Mouse (Mus musculus) hindbrain, embryonic 14.5 days (tissue): ENCODE measurements at regions not wholly inside any gene's neighbourhood (a gene's known extent, or its start where the extent isn't known, plus 50 kb on each side); places are given as distances from the start of the nearest gene placed in this dataset.

Source experiments
- ATAC-seq: fragments of 200-750 bp; cut with Nextera tagmentation; 2 replicates; pipeline ENCODE4 v1.8.0; 2017; ENCODE audit warnings: moderate number of reproducible peaks, mild to moderate bottlenecking, moderate TSS enrichment, moderate library complexity; ENCODE audit not compliant: low FRiP score
- DNase-seq: peaks from one replicate; pipeline ENCODE4 v3.0.0-alpha.2; 2015; ENCODE audit warnings: low spot score
- H3K27ac ChIP-seq: fragments of 300-500 bp; sonication (generic); 2 replicates; pipeline ENCODE4 v1.5.1; 2014; ENCODE audit warnings: mild to moderate bottlenecking, moderate library complexity
- H3K27me3 ChIP-seq: fragments of 300-500 bp; sonication (generic); 2 replicates; pipeline ENCODE4 v1.6.1; 2014; ENCODE audit warnings: mild to moderate bottlenecking, low read length, mixed read lengths; ENCODE audit not compliant: control insufficient read depth, insufficient read depth
- H3K36me3 ChIP-seq: fragments of 300-500 bp; sonication (generic); replicated peaks from 2 replicates; pipeline ENCODE4 v1.6.1; 2014; ENCODE audit not compliant: control insufficient read depth, insufficient read depth
- H3K4me1 ChIP-seq: fragments of 300-500 bp; sonication (generic); replicated peaks from 2 replicates; pipeline ENCODE4 v1.6.1; 2014; ENCODE audit warnings: antibody characterized with exemption, low read length, mixed read lengths; ENCODE audit not compliant: control insufficient read depth, insufficient read depth
- H3K4me2 ChIP-seq: fragments of 300-500 bp; sonication (generic); replicated peaks from 2 replicates; pipeline ENCODE4 v1.6.1; 2014; ENCODE audit warnings: mild to moderate bottlenecking, moderate library complexity
- H3K4me3 ChIP-seq: fragments of 300-500 bp; sonication (generic); replicated peaks from 2 replicates; pipeline ENCODE4 v1.5.1; 2014; ENCODE audit warnings: mild to moderate bottlenecking, low read length
- H3K9ac ChIP-seq: fragments of 300-500 bp; sonication (generic); 2 replicates; pipeline ENCODE4 v1.6.1; 2014
- H3K9me3 ChIP-seq: fragments of 300-500 bp; sonication (generic); 2 replicates; pipeline ENCODE4 v1.6.1; 2016; ENCODE audit warnings: low read length; ENCODE audit not compliant: control insufficient read depth
- WGBS: fragments of 180-500 bp; shearing (Covaris S2); extraction: QIAGEN DNeasy Blood & Tissue Kit; methylation state at CpG from one replicate; pipeline ENCODE4 v1.1.7; 2014; 5-methylcytosine and 5-hydroxymethylcytosine counted together

- Histone ChIP-seq H3K9me3 (no peaks in the 10 kb centered on the region), H3K4me1 (no peaks in the 10 kb centered on the region), H3K4me2 (no peak overlapping the region), H3K9ac (no peak overlapping the region), H3K27me3 (no peaks in the 10 kb centered on the region), H3K27ac (no peak overlapping the region), H3K4me3 (no peak overlapping the region), H3K36me3 (no peaks in the 10 kb centered on the region)
- ATAC-seq = no peak
- DNase-seq = no peak
- WGBS = 87% methylated on average over 4 of the region's 4 CpGs
Observed at GRCm38 (mm10) chr2:138702783-138703182, 446.4 kb downstream of the Btbd3 start.

- no peak overlapping the region for H3K9ac ChIP-seq
- no peaks in the 10 kb centered on the region for H3K9me3 ChIP-seq
- H3K27me3 ChIP-seq = no peaks in the 10 kb centered on the region
- H3K4me3 ChIP-seq = no peak overlapping the region
- H3K36me3 ChIP-seq = no peaks in the 10 kb centered on the region
- H3K4me2 ChIP-seq = no peak overlapping the region
- no peak overlapping the region for H3K27ac ChIP-seq
- ATAC-seq (no peak), DNase-seq (no peak)
- no peaks in the 10 kb centered on the region for H3K4me1 ChIP-seq
- 77% methylated on average over 4 of the region's 4 CpGs for WGBS
Observed at GRCm38 (mm10) chr2:138703943-138704541, 447.7 kb downstream of the Btbd3 start.

GRCm38 (mm10) chr2:138708763-138709162 is 452.4 kb downstream of the Btbd3 start:
- ATAC-seq = no peak
- no peak overlapping the region for H3K4me3 ChIP-seq
- H3K27me3 ChIP-seq = no peaks in the 10 kb centered on the region
- H3K27ac ChIP-seq = no peak overlapping the region
- H3K4me2 ChIP-seq = no peak overlapping the region
- no peaks in the 10 kb centered on the region for H3K9me3 ChIP-seq
- H3K4me1 ChIP-seq = no peaks in the 10 kb centered on the region
- 23% methylated on average over 2 of the region's 2 CpGs for WGBS
- no peaks in the 10 kb centered on the region for H3K36me3 ChIP-seq
- no peak overlapping the region for H3K9ac ChIP-seq
- no peak for DNase-seq

GRCm38 (mm10) chr2:138733846-138734245 is 477.5 kb downstream of the Btbd3 start:
- Histone ChIP-seq H3K36me3 (no peaks in the 10 kb centered on the region), H3K27ac (no peak overlapping the region), H3K9me3 (no peaks in the 10 kb centered on the region), H3K4me1 (no peaks in the 10 kb centered on the region), H3K27me3 (no peaks in the 10 kb centered on the region), H3K9ac (no peak overlapping the region), H3K4me2 (no peak overlapping the region), H3K4me3 (no peak overlapping the region)
- 82% methylated on average over 2 of the region's 2 CpGs for WGBS
- DNase-seq (no peak), ATAC-seq (no peak)

GRCm38 (mm10) chr2:138744806-138745205 is 488.4 kb downstream of the Btbd3 start:
- no peak overlapping the region for H3K4me3 ChIP-seq
- no peaks in the 10 kb centered on the region for H3K9me3 ChIP-seq
- no peak overlapping the region for H3K27ac ChIP-seq
- H3K36me3 ChIP-seq = no peaks in the 10 kb centered on the region
- 88% methylated on average over 4 of the region's 4 CpGs for WGBS
- no peaks in the 10 kb centered on the region for H3K27me3 ChIP-seq
- ATAC-seq (no peak), DNase-seq (no peak)
- H3K4me2 ChIP-seq = no peak overlapping the region
- H3K4me1 ChIP-seq = no peaks in the 10 kb centered on the region
- H3K9ac ChIP-seq = no peak overlapping the region

GRCm38 (mm10) chr2:138760439-138760963 is 504.1 kb downstream of the Btbd3 start:
- Histone ChIP-seq H3K4me3 (no peak overlapping the region), H3K4me2 (no peak overlapping the region), H3K9ac (no peak overlapping the region), H3K9me3 (no peaks in the 10 kb centered on the region), H3K4me1 (no peaks in the 10 kb centered on the region), H3K27me3 (no peaks in the 10 kb centered on the region), H3K27ac (no peak overlapping the region), H3K36me3 (no peaks in the 10 kb centered on the region)
- WGBS = 84% methylated on average over 3 of the region's 3 CpGs
- DNase-seq (no peak), ATAC-seq (no peak)

GRCm38 (mm10) chr2:138761400-138761799 is 505.0 kb downstream of the Btbd3 start:
- DNase-seq = no peak
- no peak overlapping the region for H3K27ac ChIP-seq
- ATAC-seq = no peak
- no peak overlapping the region for H3K9ac ChIP-seq
- no peaks in the 10 kb centered on the region for H3K9me3 ChIP-seq
- no peak overlapping the region for H3K4me3 ChIP-seq
- no peaks in the 10 kb centered on the region for H3K36me3 ChIP-seq
- no peaks in the 10 kb centered on the region for H3K27me3 ChIP-seq
- WGBS = 100% methylated on average over 1 of the region's 1 CpGs
- no peaks in the 10 kb centered on the region for H3K4me1 ChIP-seq
- no peak overlapping the region for H3K4me2 ChIP-seq

GRCm38 (mm10) chr2:138766275-138766842 is 510.0 kb downstream of the Btbd3 start:
- WGBS = 67% methylated on average over 9 of the region's 9 CpGs
- Histone ChIP-seq H3K36me3 (no peaks in the 10 kb centered on the region), H3K27ac (no peak overlapping the region), H3K4me1 (no peaks in the 10 kb centered on the region; the same call in 1 of the 2 replicates), H3K4me2 (no peak overlapping the region), H3K9me3 (no peaks in the 10 kb centered on the region), H3K4me3 (no peak overlapping the region), H3K9ac (no peak overlapping the region), H3K27me3 (no peaks in the 10 kb centered on the region)
- DNase-seq (no peak), ATAC-seq (0 out of 2 replicates have a peak, but pooled peaks have one; percentile 24)

GRCm38 (mm10) chr2:138783781-138784180 is 527.4 kb downstream of the Btbd3 start:
- WGBS = 75% methylated on average over 3 of the region's 3 CpGs

More at GRCm38 (mm10) chr2:138783781-138784180, 527.4 kb downstream of the Btbd3 start:
- Histone ChIP-seq H3K4me2 (no peak overlapping the region), H3K36me3 (no peaks in the 10 kb centered on the region), H3K9me3 (no peaks in the 10 kb centered on the region), H3K4me3 (no peak overlapping the region), H3K9ac (no peak overlapping the region), H3K27me3 (no peaks in the 10 kb centered on the region), H3K27ac (no peak overlapping the region), H3K4me1 (no peaks in the 10 kb centered on the region)
- DNase-seq = no peak
- ATAC-seq = no peak
